Mouse (Mus musculus) ovary, postnatal 36 days (tissue): Measurements from ENCODE around the gene Lrfn3.

Experiments
- DNase-seq: peaks from one replicate; pipeline ENCODE4 v3.0.0; 2022; ENCODE audit warnings: low spot score, mixed read lengths

Lrfn3 gene

GRCm38 (mm10) chr7:30313666-30314320 lies 48.8 kb downstream of the Lrfn3 start:
- no peak for DNase-seq

- no peak for DNase-seq
These were observed 52.4 kb downstream of the Lrfn3 start for GRCm38 (mm10) chr7:30310136-30310535.

GRCm38 (mm10) chr7:30309395-30310129 lies 53.0 kb downstream of the Lrfn3 start:
- no peak for DNase-seq

GRCm38 (mm10) chr7:30308076-30309005 lies 54.2 kb downstream of the Lrfn3 start, which contains the start of gene Alkbh6:
TSS of gene Alkbh6 (plus strand) at chr7:30308717.
- peak; percentile 87 for DNase-seq

GRCm38 (mm10) chr7:30306083-30306779 lies 56.3 kb downstream of the Lrfn3 start:
- DNase-seq = no peak
